Mouse (Mus musculus) gonadal fat pad, adult 2 months (tissue): ENCODE measurements at regions not wholly inside any gene's neighbourhood (a gene's known extent, or its start where the extent isn't known, plus 50 kb on each side); places are given as distances from the start of the nearest gene placed in this dataset.

Experiments
- DNase-seq: peaks from one replicate; pipeline ENCODE4 v3.0.0-alpha.2; 2012; ENCODE audit warnings: low read depth

- DNase-seq, result no peak
Measured at GRCm38 (mm10) chr7:144993566-144993965, 53.8 kb upstream of the Ccnd1 start.

GRCm38 (mm10) chr7:144991760-144992159 is 52.0 kb upstream of the Ccnd1 start:
- DNase-seq, result no peak
